Mouse (Mus musculus): ENCODE measurements around the gene Il25.

GRCm38 (mm10) chr14:54885309-54885708 lies 47.2 kb upstream of the Il25 start:
- TF ChIP-seq CTCF (conservative IDR thresholded peaks at IDR 0.05 in 1 of 2, IDR thresholded peaks at IDR 0.05 in 1 of 2; ENCODE audit: low read depth in 2 of 2, low read length in 2 of 2): no peak
- no peak for TF ChIP-seq MAX (IDR thresholded peaks at IDR 0.05; ENCODE audit: low read length)
- no peak for TF ChIP-seq POLR2AphosphoS2 (IDR thresholded peaks at IDR 0.05; ENCODE audit: low read depth, low read length)
- TF ChIP-seq NRF1 (IDR thresholded peaks at IDR 0.05; ENCODE audit: low read depth, low read length): no peak
- TF ChIP-seq MXI1 (IDR thresholded peaks at IDR 0.05; ENCODE audit: low read depth, low read length): no peak

Data from CH12.LX (cell line).